Mouse (Mus musculus) E14TG2a.4 (cell line): ENCODE data around the gene Ankrd44.

ENCODE experiments used
- CTCF ChIP-seq: conservative IDR thresholded peaks from 2 replicates; pipeline ENCODE4 v1.5.1; 2014; ENCODE audit warnings: low read length
- POU5F1 ChIP-seq: IDR thresholded peaks from 2 replicates; pipeline ENCODE4 v1.6.1; 2014; ENCODE audit warnings: low read length, borderline replicate concordance

GRCm38 (mm10) chr1:54827351-54827750, 98.8 kb downstream of the Ankrd44 start:
- TF ChIP-seq CTCF = no peak
- no peak for TF ChIP-seq POU5F1
